Mouse (Mus musculus) liver, embryonic 14.5 days (tissue): ENCODE measurements around the gene Pla2r1.

Experiments
- CTCF ChIP-seq: IDR thresholded peaks from 2 replicates; pipeline ENCODE4 v1.5.1; 2016; ENCODE audit warnings: antibody characterized with exemption, low read depth, control low read depth
- EP300 ChIP-seq: IDR thresholded peaks from 2 replicates; pipeline ENCODE4 v1.6.1; 2016; ENCODE audit warnings: antibody characterized with exemption, low read depth

DNA sequence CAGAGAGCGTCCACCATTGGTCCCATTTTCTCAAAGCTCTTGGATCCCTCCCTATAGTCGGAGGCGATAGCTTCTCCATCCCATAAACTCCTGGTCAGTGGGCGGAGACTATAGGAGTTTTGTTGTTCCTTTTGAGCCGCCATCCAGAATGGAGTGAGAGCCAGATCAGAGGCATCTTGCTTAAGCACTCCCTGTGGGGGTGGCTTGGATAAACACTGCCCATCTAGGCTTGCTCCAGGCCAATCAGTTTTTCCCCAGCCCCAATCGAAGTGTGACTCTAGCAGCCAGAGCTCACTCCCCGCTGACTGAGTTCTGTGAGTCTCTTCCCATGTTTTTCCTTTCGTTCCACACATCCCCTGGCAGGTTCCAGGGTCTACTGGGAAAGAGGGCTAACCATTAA is 138.8 kb downstream of the Pla2r1 start:
- TF ChIP-seq CTCF = no peak
- no peak for TF ChIP-seq EP300
